In the genomic region with DNA sequence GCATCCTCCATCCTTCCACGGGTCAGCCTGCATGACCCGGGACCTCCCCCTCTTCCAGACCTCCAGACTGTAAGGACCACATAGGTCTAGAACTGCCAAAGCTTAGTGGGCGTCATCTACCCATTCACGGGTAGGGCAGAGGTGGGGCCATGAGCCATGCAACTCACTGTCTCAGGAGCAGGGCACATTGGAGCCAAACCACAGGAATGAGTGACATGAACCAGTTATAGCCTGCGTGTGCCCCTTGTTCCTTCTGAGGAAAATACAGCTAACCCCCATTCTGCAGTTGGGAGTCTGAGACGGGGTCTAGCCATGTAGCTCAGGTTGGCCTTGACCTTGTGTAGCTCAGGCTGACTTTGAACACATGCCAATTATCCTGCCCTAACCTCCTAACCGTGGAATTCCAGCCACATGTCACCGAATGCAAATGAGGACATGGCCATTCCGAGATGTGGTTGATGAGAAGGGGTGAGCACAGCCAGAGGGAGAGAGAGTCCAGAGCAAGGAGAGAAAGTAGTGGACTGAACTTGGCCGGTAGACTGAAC, we compare ENCODE assay signal across 22 mouse cellular contexts. TPM values are rescaled to one million over a fixed set of nuclear protein-coding genes. Genes with fewer than 3 reads are reported as not detected.
DNase-seq lines count a peak whose midpoint lies in the region; ATAC-seq and TF ChIP-seq lines count a peak whose summit lies in the region.
"Had no signal": no experiment of that assay in that cellular context is flagged by ENCODE, and none has a peak within 500 bp of the region (broad histone marks: within the 10 kb centered on the region; RNA-seq: fewer than 3 reads in every experiment).

No protein-coding gene starts in this region.

- no peaks in the 10 kb centered on the region for H3K79me3 ChIP-seq in C2C12 (ENCODE audit: low read depth)

- 58% methylated on average over 10 of the region's 10 CpGs for WGBS in kidney, adult 2 months

- TF ChIP-seq POLR2A in kidney, adult 2 months (IDR thresholded peaks at IDR 0.05; ENCODE audit: low read depth, low read length) = no peak

- TF ChIP-seq CTCF in kidney, adult 2 months (conservative IDR thresholded peaks at IDR 0.05; ENCODE audit: insufficient read depth, insufficient read length, low read depth, low read length) = no peak
- TF ChIP-seq CTCF in C2C12 (IDR thresholded peaks at IDR 0.05; ENCODE audit: control insufficient read depth, insufficient read depth, insufficient read length) = no peak

- H3K27ac ChIP-seq in kidney, adult 2 months (ENCODE audit: insufficient read depth, low read depth, low read length) = no peak overlapping the region
- H3K27ac ChIP-seq: forebrain, embryonic 10.5 days; hindbrain, embryonic 10.5 days; hindbrain, embryonic 14.5 days had no signal

- no peak overlapping the region for H3K4me3 ChIP-seq in kidney, adult 2 months (ENCODE audit: insufficient read depth, low read depth, low read length)
- no peak overlapping the region for H3K4me3 ChIP-seq in C2C12 (ENCODE audit: insufficient read depth, poor library complexity, severe bottlenecking)
- H3K4me3 ChIP-seq: erythroblast, embryonic 14.5 days; forebrain, embryonic 10.5 days; heart, embryonic 12.5 days; hindbrain, embryonic 10.5 days had no signal

- ATAC-seq in granulocyte monocyte progenitor cell, adult 5-6 weeks (replicated peaks; ENCODE audit: poor library complexity, severe bottlenecking) = no peak
- ATAC-seq: activated CD4-positive, CD25-positive, alpha-beta regulatory T cell, adult 4 months; forebrain, embryonic 14.5 days; inflammation-experienced regulatory T-cells, adult 6 months; intestine, postnatal 0 days had no signal

- no peaks in the 10 kb centered on the region for H3K27me3 ChIP-seq in kidney, adult 2 months (replicated peaks; ENCODE audit: control insufficient read depth, insufficient read depth, low read length)
- H3K27me3 ChIP-seq in C2C12 (ENCODE audit: control insufficient read depth, insufficient read depth, insufficient read length) = no peaks in the 10 kb centered on the region
- H3K27me3 ChIP-seq: CH12.LX; heart, embryonic 12.5 days had no signal

- H3K4me1 ChIP-seq in kidney, adult 2 months (ENCODE audit: control insufficient read depth, insufficient read depth, low read length) = no peaks in the 10 kb centered on the region
- H3K4me1 ChIP-seq: heart, embryonic 12.5 days had no signal

- H3K79me2 ChIP-seq in C2C12 (ENCODE audit: control insufficient read depth, insufficient read depth) = no peaks in the 10 kb centered on the region

- no peaks in the 10 kb centered on the region for H3K36me3 ChIP-seq in kidney, adult 2 months (ENCODE audit: control insufficient read depth, insufficient read depth, low read length)
- peaks cover 3% of the 10 kb centered on the region for H3K36me3 ChIP-seq in C2C12 (ENCODE audit: control insufficient read depth, insufficient read depth)

- peak; percentile 56 for DNase-seq in kidney, adult 2 months
- no peak for DNase-seq in kidney, postnatal 25 days
- DNase-seq in NIH3T3 (ENCODE audit: low read depth) = peak; percentile 51
- DNase-seq in adrenal gland, adult 18-20 months (ENCODE audit: low spot score in 2 of 2) = no peak
- no peak for DNase-seq in cerebellum, adult 8-10 months
- DNase-seq: adrenal gland, adult 2 months; adrenal gland, postnatal 25 days; cerebellum, adult 2 months; cerebellum, postnatal 25 days; gastrocnemius, postnatal 10 days had no signal

- H3ac ChIP-seq in C2C12 (ENCODE audit: control insufficient read depth, insufficient read length, low read depth) = no peak overlapping the region

TF ChIP-seq in C2C12, 6 proteins besides CTCF, POLR2A, EP300 and RAD21:
- peak; percentile 81 for TF ChIP-seq MAX (IDR thresholded peaks at IDR 0.05)
- TF ChIP-seq CEBPB (IDR thresholded peaks at IDR 0.05; ENCODE audit: low read depth) = no peak
- TF ChIP-seq MYOG (IDR thresholded peaks at IDR 0.05; ENCODE audit: control insufficient read depth, extremely low read depth, insufficient read length) = no peak

RNA-seq across cellular contexts. Expression of gene Pacsin2, which starts 16.9 kb away (rescaled TPM):
- 116 and 126 TPM in 2 replicates for polyA plus RNA-seq in kidney, adult 2 months (2012; rRNA removed)
- polyA plus RNA-seq in C2C12 (2012; fragmentation: generic; extraction: Trizol) = 101 TPM
- 10 to 100 TPM; 88.9 to 94.8 TPM for total RNA-seq in adrenal gland, adult 18-20 months (2021)
- 43.3 and 56.8 TPM in 2 replicates for total RNA-seq in granulocyte monocyte progenitor cell, adult 5-6 weeks (2014; fragmentation: Nextera tagmentation)
- 65.2 and 91.1 TPM in 2 replicates for total RNA-seq in granulocyte monocyte progenitor cell, adult 5-6 weeks (2017)

RNA-seq across cellular contexts. Expression of gene Ttll1, which starts 29.4 kb away (rescaled TPM):
- 10.3 and 11.1 TPM in 2 replicates for polyA plus RNA-seq in kidney, adult 2 months (2012; rRNA removed)
- 28.5 TPM for polyA plus RNA-seq in C2C12 (2012; fragmentation: generic; extraction: Trizol)
- total RNA-seq in adrenal gland, adult 18-20 months (2021) = 1 to 10 TPM; 6.9 to 8.8 TPM
- total RNA-seq in granulocyte monocyte progenitor cell, adult 5-6 weeks (2014; fragmentation: Nextera tagmentation) = 5.3 and 9.0 TPM in 2 replicates
- total RNA-seq in granulocyte monocyte progenitor cell, adult 5-6 weeks (2017) = 2.8 and 4.6 TPM in 2 replicates

RNA-seq across cellular contexts. Expression of gene Bik, which starts 45.4 kb away (rescaled TPM):
- polyA plus RNA-seq in kidney, adult 2 months (2012; rRNA removed) = 18.9 and 20.8 TPM in 2 replicates
- polyA plus RNA-seq in C2C12 (2012; fragmentation: generic; extraction: Trizol) = 0.91 TPM
- 1 to 10 TPM; 3.9 to 4.8 TPM for total RNA-seq in adrenal gland, adult 18-20 months (2021)
- total RNA-seq in granulocyte monocyte progenitor cell, adult 5-6 weeks (2014; fragmentation: Nextera tagmentation) = not detected in 2 replicates
- not detected in 2 replicates for total RNA-seq in granulocyte monocyte progenitor cell, adult 5-6 weeks (2017)
- total RNA-seq: CH12.LX had no signal
- polyA plus RNA-seq: erythroblast, embryonic 14.5 days had no signal

Comparison
In these comparisons a context has a peak if more than half of its experiments do, and no peak if none do; other contexts are left out.
1. DNase-seq: peak in kidney, adult 2 months (single experiment) and NIH3T3 (single experiment); none in kidney, postnatal 25 days (0 of 2), adrenal gland, adult 18-20 months (0 of 2) and cerebellum, adult 8-10 months (single experiment).
2. RNA of gene Bik, which starts 45.4 kb away (total RNA-seq): 3.9 to 4.8 TPM in adrenal gland, adult 18-20 months; not detected in granulocyte monocyte progenitor cell, adult 5-6 weeks; every median in the first group is over 4 times any median in the second.